Mouse (Mus musculus): ENCODE data around the gene 4930452B06Rik.

DNA sequence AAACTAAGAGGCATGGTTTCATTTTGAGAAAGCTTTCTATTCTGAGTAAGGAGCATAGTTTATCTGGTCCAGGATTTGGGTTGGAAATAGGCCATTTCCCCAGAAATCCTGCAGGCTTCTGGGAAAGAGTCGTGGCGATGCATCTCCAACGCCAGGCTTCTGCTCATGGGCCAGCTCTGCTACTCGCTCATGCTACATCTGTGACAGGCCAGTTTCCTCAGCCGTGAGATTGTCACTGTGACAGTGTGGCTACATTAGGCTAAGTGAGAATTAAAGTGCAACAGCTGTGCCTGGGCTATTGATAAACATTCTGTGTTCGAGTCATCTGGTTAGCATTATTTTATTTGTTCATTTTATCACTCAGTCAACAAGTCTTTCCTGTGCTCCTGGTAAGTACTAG is 140.8 kb downstream of the 4930452B06Rik start:
- TF ChIP-seq CTCF (IDR thresholded peaks at IDR 0.05) (no peak), POLR2A (IDR thresholded peaks at IDR 0.05; ENCODE audit: insufficient read depth, low read depth, low read length) (no peak), EP300 (IDR thresholded peaks at IDR 0.05; ENCODE audit: insufficient read depth, low read depth, low read length) (no peak)

All from heart, adult 2 months (tissue).